Mouse (Mus musculus) heart, adult 11 months (tissue): ENCODE results near the gene Slc25a29.
"Not testable (repeated sequence)": the region's sequence is repeated elsewhere in the genome, so short reads cannot be mapped to it uniquely, and the experiment has no call there.

ENCODE experiments used
- DNase-seq: peaks from one replicate; pipeline ENCODE4 v3.0.0; 2022

Slc25a29 gene

GRCm38 (mm10) chr12:108835840-108836409, at the start of gene Slc25a29, which contains the start of gene Slc25a47:
Gene Slc25a29 (minus strand): TSS chr12:108835883.
Gene Slc25a47 (plus strand): TSS chr12:108836046.
- peak; percentile 100 for DNase-seq

GRCm38 (mm10) chr12:108882776-108883175, 47.1 kb upstream of the Slc25a29 start:
- no peak for DNase-seq

DNA sequence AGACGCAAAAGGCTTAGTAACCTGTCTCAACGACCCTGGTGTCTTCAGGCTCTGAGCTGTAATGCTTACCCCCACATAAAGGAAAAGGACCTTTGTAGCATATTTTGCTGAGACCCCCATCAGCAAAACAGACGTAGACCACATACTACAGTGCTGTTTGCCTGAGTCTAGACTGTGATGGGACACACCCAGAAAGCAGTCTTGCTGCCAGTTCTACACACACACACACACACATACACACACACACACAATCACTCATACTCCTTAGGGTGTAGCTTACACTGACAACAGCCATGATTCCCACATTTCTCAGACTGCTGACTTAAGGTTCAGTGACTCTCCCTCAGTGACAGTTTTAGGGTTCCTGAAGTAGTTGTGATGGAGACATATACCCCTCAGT, 45.5 kb upstream of the Slc25a29 start:
- DNase-seq, result no peak

- no peak for DNase-seq
These were observed 44.9 kb upstream of the Slc25a29 start for GRCm38 (mm10) chr12:108880606-108881005.

GRCm38 (mm10) chr12:108879138-108879537, 43.5 kb upstream of the Slc25a29 start:
- no peak for DNase-seq

GRCm38 (mm10) chr12:108873122-108873521, 37.4 kb upstream of the Slc25a29 start:
- no peak for DNase-seq

DNA sequence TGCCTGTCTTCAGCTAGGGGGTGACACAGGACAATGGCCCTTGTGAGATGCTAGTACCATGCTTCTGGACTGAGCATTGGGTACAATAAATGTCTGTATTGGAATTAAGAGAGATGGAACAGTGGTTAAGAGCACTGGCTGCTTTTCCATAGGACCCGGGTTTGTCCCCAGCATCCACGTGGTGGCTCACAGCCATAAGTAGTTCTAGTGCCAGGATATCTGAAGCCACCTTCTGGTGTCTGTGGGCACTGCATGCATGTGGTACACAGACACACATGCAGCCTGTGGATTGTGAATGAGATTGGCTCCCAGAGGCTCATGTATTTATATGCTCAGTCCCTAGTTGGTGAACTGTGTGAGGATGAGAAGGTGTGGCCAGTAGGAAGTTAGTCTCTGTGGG, 33.9 kb upstream of the Slc25a29 start:
- no peak for DNase-seq

- no peak for DNase-seq
These were observed 29.4 kb upstream of the Slc25a29 start for GRCm38 (mm10) chr12:108865007-108865494.

DNA sequence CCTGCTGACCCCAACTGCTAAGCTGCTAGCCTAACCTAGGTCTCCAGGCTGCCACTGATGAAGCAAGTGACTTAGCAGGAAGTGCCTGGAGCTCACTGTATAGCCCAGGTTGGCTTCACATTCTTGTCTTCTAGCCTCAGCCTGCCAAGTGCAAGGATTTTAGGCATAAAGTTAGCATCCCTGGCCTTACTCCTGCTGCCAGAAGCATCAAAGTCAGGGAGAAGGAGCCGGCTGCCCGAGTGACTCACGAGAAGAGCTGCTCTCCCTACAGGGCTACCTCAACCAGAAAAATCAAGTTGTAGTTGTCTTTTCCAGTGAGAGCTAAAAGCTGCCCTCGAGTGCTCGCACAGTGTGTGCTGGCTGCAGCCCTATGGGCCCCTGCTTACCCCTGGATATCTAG, 22.8 kb upstream of the Slc25a29 start:
- DNase-seq, result no peak

- DNase-seq, result peak; percentile 94
These were observed 22.0 kb upstream of the Slc25a29 start for GRCm38 (mm10) chr12:108857589-108858184.

GRCm38 (mm10) chr12:108857109-108857508, 21.4 kb upstream of the Slc25a29 start:
- DNase-seq, result no peak

GRCm38 (mm10) chr12:108856186-108856585, 20.5 kb upstream of the Slc25a29 start:
- no peak for DNase-seq

DNA sequence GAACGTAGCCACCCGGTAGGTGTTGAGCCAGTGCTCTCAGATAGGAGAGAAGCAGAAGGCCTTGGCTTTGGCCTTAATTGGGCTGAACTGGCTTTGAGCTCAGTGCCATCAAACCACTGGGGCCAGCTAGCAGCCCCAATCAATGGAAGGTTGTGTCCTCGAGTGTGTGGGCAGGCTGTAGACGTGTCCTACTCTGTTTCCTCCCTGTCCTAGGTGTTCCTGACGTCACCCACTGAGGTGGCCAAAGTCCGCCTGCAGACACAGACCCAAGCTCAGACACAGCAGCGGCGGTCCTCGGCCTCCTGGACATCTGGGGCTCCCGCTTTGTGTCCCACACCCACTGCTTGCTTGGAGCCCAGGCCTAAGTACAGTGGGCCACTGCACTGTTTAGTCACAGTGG, 19.4 kb upstream of the Slc25a29 start:
- no peak for DNase-seq

DNA sequence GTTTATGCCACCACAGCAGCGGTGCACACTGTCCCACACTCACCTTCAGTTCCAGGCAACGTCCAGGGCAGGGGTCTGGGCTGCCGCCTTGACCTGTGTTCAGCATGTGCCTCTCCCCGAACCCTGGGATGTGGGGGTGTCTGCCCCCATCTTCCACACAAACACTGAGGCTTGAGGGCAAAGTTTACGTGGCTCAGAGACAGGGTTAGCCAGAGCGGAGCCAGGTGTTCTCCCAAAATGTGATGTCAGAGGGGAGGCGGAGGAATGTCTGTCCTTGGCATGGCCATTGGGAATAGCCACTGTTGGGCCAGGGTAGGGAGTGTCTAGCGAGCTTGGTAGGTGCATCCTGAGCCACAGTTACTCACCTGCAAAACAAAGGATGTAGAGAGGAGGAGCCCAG, 17.1 kb upstream of the Slc25a29 start:
- DNase-seq, result no peak

- DNase-seq, result no peak
These were observed 15.2 kb upstream of the Slc25a29 start for GRCm38 (mm10) chr12:108850886-108851285.

DNA sequence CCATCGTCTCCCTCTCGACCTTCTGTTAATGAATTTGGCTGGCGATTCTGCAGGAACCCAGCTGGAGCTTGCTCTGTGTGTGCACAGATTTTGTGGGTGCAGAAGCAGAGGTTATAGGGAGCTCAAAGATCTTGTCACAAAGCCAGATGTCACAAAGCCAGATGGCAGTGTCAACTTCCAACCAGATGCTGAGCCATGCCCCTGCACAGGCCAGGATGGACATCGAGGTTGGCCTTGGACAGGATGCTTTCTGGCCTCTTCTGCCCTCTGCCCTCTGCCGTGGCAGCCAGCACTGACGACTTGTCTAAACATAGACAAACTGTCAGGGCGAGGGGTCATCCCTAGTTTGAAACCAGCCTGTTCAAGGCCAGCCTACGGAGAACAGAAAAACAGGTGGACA, 14.4 kb upstream of the Slc25a29 start:
- DNase-seq, result peak; percentile 92

GRCm38 (mm10) chr12:108849488-108850022, 13.9 kb upstream of the Slc25a29 start:
- peak; percentile 93 for DNase-seq

DNA sequence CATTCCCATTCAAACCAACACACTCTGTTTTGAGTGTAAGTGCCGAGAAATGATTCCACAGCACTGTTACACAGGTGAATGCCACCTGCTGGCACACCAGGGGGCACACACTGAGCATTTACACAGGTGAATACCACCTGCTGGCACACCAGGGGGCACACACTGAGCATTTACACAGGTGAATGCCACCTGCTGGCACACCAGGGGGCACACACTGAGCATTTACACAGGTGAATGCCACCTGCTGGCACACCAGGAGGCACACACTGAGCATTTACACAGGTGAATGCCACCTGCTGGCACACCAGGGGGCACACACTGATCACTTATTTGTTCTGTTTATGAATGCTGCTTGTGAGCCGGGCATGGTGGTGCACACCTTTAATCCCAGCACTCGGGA, 12.3 kb upstream of the Slc25a29 start:
- not testable (repeated sequence) for DNase-seq

DNA sequence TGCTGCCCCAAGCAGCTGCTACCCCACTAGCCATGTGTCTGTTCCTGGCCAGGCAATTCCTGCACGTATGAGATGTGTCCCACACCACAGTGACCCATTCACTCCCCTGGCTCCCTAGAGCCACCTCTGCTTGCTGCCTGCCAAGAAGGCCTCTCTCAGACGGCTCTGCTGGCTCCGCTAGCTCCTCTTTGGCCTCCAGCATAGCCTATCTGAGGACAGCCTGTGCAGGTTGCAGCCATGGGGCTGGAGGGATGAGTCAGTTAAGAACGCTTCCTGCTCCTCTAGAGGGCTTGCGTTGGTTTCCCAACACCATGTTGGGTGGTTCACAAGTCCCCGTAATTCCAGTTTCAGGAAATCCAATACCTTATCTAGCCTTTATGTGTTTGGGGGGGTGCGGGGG, 7.0 kb upstream of the Slc25a29 start:
- peak; percentile 95 for DNase-seq

DNA sequence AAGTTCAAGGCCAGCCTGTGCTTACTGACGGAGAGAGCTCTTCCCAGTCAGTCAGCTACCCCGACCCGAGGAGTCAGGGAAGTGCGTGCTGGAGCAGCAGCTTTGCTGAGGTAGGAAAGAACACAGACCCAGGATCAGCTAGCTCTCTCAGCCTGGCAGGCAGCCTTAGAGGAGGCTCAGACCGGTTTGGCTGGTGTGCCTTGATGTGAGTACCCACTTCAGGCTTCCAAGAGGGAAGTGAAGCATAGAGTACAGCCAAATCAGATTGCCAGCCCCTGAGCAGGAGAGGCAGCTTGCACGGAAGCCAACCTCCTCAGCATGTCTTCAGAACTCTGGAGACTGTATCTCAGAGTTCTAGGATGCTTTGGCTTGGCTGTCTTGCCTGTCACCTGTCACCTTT, 5.5 kb upstream of the Slc25a29 start:
- DNase-seq, result no peak

- DNase-seq, result peak; percentile 90
These were observed 1.0 kb upstream of the Slc25a29 start for GRCm38 (mm10) chr12:108836722-108837121.

DNA sequence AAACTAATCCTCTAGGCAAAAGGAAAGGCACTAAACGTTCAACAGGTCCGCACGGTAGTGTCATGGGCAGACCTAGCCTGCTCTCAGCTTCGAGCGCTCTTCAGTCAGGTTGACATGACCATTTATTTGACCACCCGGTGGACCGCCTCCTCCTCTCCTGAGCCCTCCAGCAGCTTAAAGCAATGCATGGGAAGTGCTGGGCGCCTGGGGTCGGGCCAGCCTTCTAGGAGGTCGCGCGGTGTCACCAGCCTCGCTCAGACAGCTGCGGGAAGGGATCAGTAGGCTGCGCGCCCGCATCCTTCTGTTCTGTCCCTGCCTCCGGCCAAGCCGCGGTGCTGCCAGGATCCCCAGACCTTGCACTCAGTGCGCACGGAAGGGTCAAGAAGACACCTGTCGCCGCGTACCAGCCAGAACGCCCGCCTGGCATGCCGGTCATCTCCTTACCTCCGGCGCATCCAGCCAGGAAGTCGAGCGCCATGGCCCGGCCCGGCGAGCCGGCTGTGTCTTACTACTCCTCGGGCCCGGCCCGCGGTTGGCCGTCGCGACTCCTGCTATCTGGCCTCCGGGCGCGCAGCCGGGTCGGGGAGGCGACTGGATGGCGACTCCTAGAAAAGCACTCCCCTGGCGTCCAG, 359 bp downstream of the Slc25a29 start:
- no peak for DNase-seq

DNA sequence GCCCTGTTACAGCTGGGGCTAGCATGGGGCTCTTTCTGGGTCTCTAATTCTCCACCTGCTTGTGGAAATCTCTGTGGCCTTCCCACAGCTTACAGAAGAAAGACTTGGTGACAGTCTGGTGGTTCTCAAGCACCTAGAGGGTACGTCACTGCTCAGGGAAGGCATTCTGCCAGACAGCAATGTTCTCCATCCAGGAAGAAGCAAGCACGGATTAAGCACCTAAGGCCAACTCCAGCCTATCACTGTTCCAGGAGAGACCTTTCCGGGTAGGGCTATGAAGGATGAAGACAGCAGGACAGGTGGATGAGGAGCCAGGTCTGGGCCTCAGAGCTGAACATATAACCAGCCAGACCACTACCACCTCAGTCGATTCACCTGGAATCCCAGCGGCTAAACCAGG, 897 bp downstream of the Slc25a29 start:
- DNase-seq, result no peak

- DNase-seq, result no peak
These were observed 1.3 kb downstream of the Slc25a29 start for GRCm38 (mm10) chr12:108834337-108834736.
